28 mouse cellular contexts compared by ENCODE assay signal in genomic region chr9:43679331-43679730, GRCm38 (mm10).
DNase-seq lines count a peak whose midpoint lies in the region; ATAC-seq and TF ChIP-seq lines count a peak whose summit lies in the region.
"Had no signal": no experiment of that assay in that cellular context is flagged by ENCODE, and none has a peak within 500 bp of the region (broad histone marks: within the 10 kb centered on the region; RNA-seq: fewer than 3 reads in every experiment).

No protein-coding gene starts in this region.

- H3K27ac ChIP-seq in forebrain, embryonic 12.5 days: no peak overlapping the region
- H3K27ac ChIP-seq in forebrain, embryonic 15.5 days (replicated peaks): no peak overlapping the region
- no peak overlapping the region for H3K27ac ChIP-seq in stomach, postnatal 0 days (replicated peaks)
- H3K27ac ChIP-seq in midbrain, embryonic 14.5 days (replicated peaks; ENCODE audit: low read depth, low read length): no peak overlapping the region
- H3K27ac ChIP-seq in neural tube, embryonic 15.5 days (replicated peaks): no peak overlapping the region
- H3K27ac ChIP-seq: embryonic facial prominence, embryonic 10.5 days; embryonic facial prominence, embryonic 15.5 days; heart, embryonic 10.5 days; heart, embryonic 15.5 days; hindbrain, embryonic 15.5 days; liver, embryonic 12.5 days; midbrain, embryonic 12.5 days; neural tube, embryonic 13.5 days had no signal

- no peaks in the 10 kb centered on the region for H3K27me3 ChIP-seq in forebrain, embryonic 12.5 days
- H3K27me3 ChIP-seq in forebrain, embryonic 15.5 days: 0 out of 2 replicates have a peak, but pooled peaks cover 3% of the 10 kb centered on the region
- no peaks in the 10 kb centered on the region for H3K27me3 ChIP-seq in stomach, postnatal 0 days (ENCODE audit: control insufficient read depth, insufficient read depth, low read length)
- no peaks in the 10 kb centered on the region for H3K27me3 ChIP-seq in midbrain, embryonic 14.5 days (ENCODE audit: control insufficient read depth, insufficient read depth, low read length)
- no peaks in the 10 kb centered on the region; the same call in 1 of the 2 replicates for H3K27me3 ChIP-seq in neural tube, embryonic 15.5 days (replicated peaks)
- H3K27me3 ChIP-seq: embryonic facial prominence, embryonic 15.5 days; neural tube, embryonic 13.5 days had no signal

- no peaks in the 10 kb centered on the region for H3K36me3 ChIP-seq in forebrain, embryonic 12.5 days (replicated peaks)
- no peaks in the 10 kb centered on the region for H3K36me3 ChIP-seq in forebrain, embryonic 15.5 days
- no peaks in the 10 kb centered on the region for H3K36me3 ChIP-seq in stomach, postnatal 0 days (ENCODE audit: control insufficient read depth, insufficient read depth, low read length)
- no peaks in the 10 kb centered on the region for H3K36me3 ChIP-seq in midbrain, embryonic 14.5 days (ENCODE audit: control insufficient read depth, insufficient read depth, low read length)
- no peaks in the 10 kb centered on the region for H3K36me3 ChIP-seq in neural tube, embryonic 15.5 days
- H3K36me3 ChIP-seq: embryonic facial prominence, embryonic 10.5 days; embryonic facial prominence, embryonic 15.5 days; heart, embryonic 10.5 days; heart, embryonic 15.5 days; hindbrain, embryonic 15.5 days; liver, embryonic 12.5 days; midbrain, embryonic 12.5 days; neural tube, embryonic 13.5 days had no signal

- TF ChIP-seq CTCF in stomach, postnatal 0 days (IDR thresholded peaks at IDR 0.05; ENCODE audit: low read depth): no peak

- no peak overlapping the region for H3K4me2 ChIP-seq in forebrain, embryonic 12.5 days
- no peak overlapping the region for H3K4me2 ChIP-seq in forebrain, embryonic 15.5 days (replicated peaks)
- no peak overlapping the region for H3K4me2 ChIP-seq in stomach, postnatal 0 days (replicated peaks; ENCODE audit: low read depth)
- H3K4me2 ChIP-seq in midbrain, embryonic 14.5 days (ENCODE audit: low read length): no peak overlapping the region
- H3K4me2 ChIP-seq in neural tube, embryonic 15.5 days: no peak overlapping the region
- H3K4me2 ChIP-seq: embryonic facial prominence, embryonic 15.5 days; heart, embryonic 15.5 days; hindbrain, embryonic 15.5 days; liver, embryonic 12.5 days; midbrain, embryonic 12.5 days; neural tube, embryonic 13.5 days had no signal

- DNase-seq in right cerebral cortex, adult 18-20 months: peak; percentile 64
- no peak for DNase-seq in right cerebral cortex, postnatal 14 days
- DNase-seq in ZHBTc4 (ENCODE audit: low read depth, low spot score): peak; percentile 69
- DNase-seq in stomach, postnatal 0 days (ENCODE audit: low spot score): no peak
- DNase-seq in midbrain, embryonic 14.5 days: no peak
- DNase-seq: adrenal gland, postnatal 10 days; cerebellum, adult 11-12 months; gastrocnemius, postnatal 25 days; heart, adult 11 months; kidney, adult 11 months; layer of hippocampus, postnatal 36 days; left cerebral cortex, postnatal 4 days; liver, postnatal 0 days; lung, postnatal 4 days; thymus, postnatal 14 days had no signal

- TF ChIP-seq EP300 in stomach, postnatal 0 days (optimal IDR thresholded peaks at IDR 0.05): no peak

- 0 out of 2 replicates have a peak overlapping the region, but pooled peaks have one; percentile 0 for H3K9ac ChIP-seq in forebrain, embryonic 12.5 days
- H3K9ac ChIP-seq in forebrain, embryonic 15.5 days (replicated peaks): no peak overlapping the region
- no peak overlapping the region for H3K9ac ChIP-seq in stomach, postnatal 0 days (ENCODE audit: low read length)
- no peak overlapping the region for H3K9ac ChIP-seq in midbrain, embryonic 14.5 days (replicated peaks; ENCODE audit: low read length)
- H3K9ac ChIP-seq in neural tube, embryonic 15.5 days (replicated peaks): no peak overlapping the region
- H3K9ac ChIP-seq: embryonic facial prominence, embryonic 15.5 days; heart, embryonic 15.5 days; hindbrain, embryonic 15.5 days; liver, embryonic 12.5 days; liver, postnatal 0 days; midbrain, embryonic 12.5 days; neural tube, embryonic 13.5 days had no signal

- no peak overlapping the region for H3K4me3 ChIP-seq in forebrain, embryonic 12.5 days (replicated peaks)
- H3K4me3 ChIP-seq in forebrain, embryonic 15.5 days: no peak overlapping the region
- H3K4me3 ChIP-seq in stomach, postnatal 0 days (ENCODE audit: low read depth, low read length): no peak overlapping the region
- no peak overlapping the region for H3K4me3 ChIP-seq in midbrain, embryonic 14.5 days (replicated peaks; ENCODE audit: low read depth, low read length)
- no peak overlapping the region for H3K4me3 ChIP-seq in neural tube, embryonic 15.5 days (replicated peaks)
- H3K4me3 ChIP-seq: embryonic facial prominence, embryonic 10.5 days; embryonic facial prominence, embryonic 15.5 days; heart, embryonic 10.5 days; heart, embryonic 15.5 days; hindbrain, embryonic 15.5 days; liver, embryonic 12.5 days; megakaryocyte, embryonic 14.5 days; midbrain, embryonic 12.5 days; neural tube, embryonic 13.5 days had no signal

- H3K4me1 ChIP-seq in forebrain, embryonic 12.5 days: peaks cover 15% of the 10 kb centered on the region; the same call in 1 of the 2 replicates
- peaks cover 12% of the 10 kb centered on the region for H3K4me1 ChIP-seq in forebrain, embryonic 15.5 days
- no peaks in the 10 kb centered on the region for H3K4me1 ChIP-seq in stomach, postnatal 0 days (replicated peaks; ENCODE audit: control insufficient read depth, insufficient read depth)
- H3K4me1 ChIP-seq in midbrain, embryonic 14.5 days (ENCODE audit: control insufficient read depth, insufficient read depth, low read length): peaks cover 3% of the 10 kb centered on the region; the same call in 1 of the 2 replicates
- H3K4me1 ChIP-seq in neural tube, embryonic 15.5 days: peaks cover 8% of the 10 kb centered on the region; the same call in 1 of the 2 replicates
- H3K4me1 ChIP-seq: embryonic facial prominence, embryonic 15.5 days; heart, embryonic 15.5 days; liver, embryonic 12.5 days; megakaryocyte, embryonic 14.5 days had no signal

- ATAC-seq in forebrain, embryonic 12.5 days (ENCODE audit: low FRiP score): no peak
- ATAC-seq in forebrain, embryonic 15.5 days (replicated peaks): no peak
- peak; percentile 29; the same call in 1 of the 2 replicates for ATAC-seq in stomach, postnatal 0 days (ENCODE audit: low FRiP score, low TSS enrichment)
- no peak for ATAC-seq in midbrain, embryonic 14.5 days (ENCODE audit: low FRiP score, low TSS enrichment)
- no peak for ATAC-seq in neural tube, embryonic 15.5 days (ENCODE audit: low FRiP score)
- ATAC-seq: inflammation-experienced regulatory T-cells, adult 6 months; liver, embryonic 12.5 days; liver, postnatal 0 days had no signal

- 51% methylated on average over 17 of the region's 17 CpGs for WGBS in forebrain, embryonic 12.5 days
- 40% methylated on average over 17 of the region's 17 CpGs for WGBS in forebrain, embryonic 15.5 days
- 36% methylated on average over 17 of the region's 17 CpGs for WGBS in stomach, postnatal 0 days
- 50% methylated on average over 17 of the region's 17 CpGs for WGBS in midbrain, embryonic 14.5 days
- 39% methylated on average over 17 of the region's 17 CpGs for WGBS in neural tube, embryonic 15.5 days

- H3K9me3 ChIP-seq in forebrain, embryonic 12.5 days: no peaks in the 10 kb centered on the region
- H3K9me3 ChIP-seq in forebrain, embryonic 15.5 days: no peaks in the 10 kb centered on the region
- H3K9me3 ChIP-seq in stomach, postnatal 0 days (ENCODE audit: control insufficient read depth, low read length): no peaks in the 10 kb centered on the region
- no peaks in the 10 kb centered on the region for H3K9me3 ChIP-seq in midbrain, embryonic 14.5 days (ENCODE audit: control insufficient read depth, low read length)
- no peaks in the 10 kb centered on the region for H3K9me3 ChIP-seq in neural tube, embryonic 15.5 days (replicated peaks)
- H3K9me3 ChIP-seq: embryonic facial prominence, embryonic 10.5 days; embryonic facial prominence, embryonic 15.5 days; heart, embryonic 10.5 days; heart, embryonic 15.5 days; hindbrain, embryonic 15.5 days; liver, embryonic 12.5 days; megakaryocyte, embryonic 14.5 days; midbrain, embryonic 12.5 days; neural tube, embryonic 13.5 days had no signal

Comparison
In these comparisons a context has a peak if more than half of its experiments do, and no peak if none do; other contexts are left out.
1. DNase-seq: peak in right cerebral cortex, adult 18-20 months (single experiment) and ZHBTc4 (single experiment); none in right cerebral cortex, postnatal 14 days (single experiment), stomach, postnatal 0 days (single experiment) and midbrain, embryonic 14.5 days (single experiment).